Mouse (Mus musculus) MEL (cell line): ENCODE measurements around the gene Flnb. TPM values are rescaled to one million over a fixed set of nuclear protein-coding genes. Genes with fewer than 3 reads are reported as not detected.

Experiments used
- DNase-seq: peaks from one replicate; pipeline ENCODE4 v3.0.0; 2011; ENCODE audit warnings: low read depth, low spot score
- H3K27ac ChIP-seq: 2 replicates; pipeline ENCODE4 v1.5.1; 2012; ENCODE audit warnings: low read depth, mild to moderate bottlenecking, control low read depth, low read length, moderate library complexity; ENCODE audit not compliant: control insufficient read depth
- H3K27me3 ChIP-seq, 2 experiments: fragments of 150-350 bp in 1 of 2; sonication (generic) in 1 of 2; 2 replicates each; pipeline ENCODE4 v1.6.1; 2012; ENCODE audit warnings: low read length in 2 of 2, mild to moderate bottlenecking in 2 of 2, improper control_type of control experiment in 1 of 2, moderate library complexity in 1 of 2; ENCODE audit not compliant: insufficient read depth in 2 of 2, control insufficient read depth in 1 of 2
- H3K36me3 ChIP-seq, 2 experiments: 2 replicates each; pipeline ENCODE4 v1.6.1; 2012 to 2014; ENCODE audit warnings: low read length in 2 of 2, improper control_type of control experiment in 1 of 2, inconsistent platforms in 1 of 2, mild to moderate bottlenecking in 1 of 2; ENCODE audit not compliant: insufficient read depth in 2 of 2, control insufficient read depth in 1 of 2
- H3K4me1 ChIP-seq, 2 experiments: fragments of 150-350 bp in 1 of 2; sonication (generic) in 1 of 2; 2 replicates each; pipeline ENCODE4 v1.6.1; 2012; ENCODE audit warnings: low read length in 2 of 2, improper control_type of control experiment in 1 of 2, mild to moderate bottlenecking in 1 of 2; ENCODE audit not compliant: insufficient read depth in 2 of 2, control insufficient read depth in 1 of 2
- H3K4me3 ChIP-seq, 2 experiments: fragments of 150-350 bp in 1 of 2; sonication (generic) in 1 of 2; 2 replicates each; pipeline ENCODE4 v1.5.1; 2012; ENCODE audit warnings: low read depth in 2 of 2, low read length in 2 of 2, mild to moderate bottlenecking in 2 of 2, moderate library complexity in 2 of 2, control low read depth in 1 of 2, improper control_type of control experiment in 1 of 2; ENCODE audit not compliant: control insufficient read depth in 1 of 2, insufficient read depth in 1 of 2
- H3K79me2 ChIP-seq: 2 replicates; pipeline ENCODE4 v1.6.1; 2012; ENCODE audit warnings: mild to moderate bottlenecking, low read length, moderate library complexity; ENCODE audit not compliant: control insufficient read depth, poor library complexity, insufficient read depth
- H3K9ac ChIP-seq: 2 replicates; pipeline ENCODE4 v1.6.1; 2012; ENCODE audit warnings: low read depth, mild to moderate bottlenecking, control low read depth, low read length, moderate library complexity; ENCODE audit not compliant: control insufficient read depth, poor library complexity, severe bottlenecking
- H3K9me3 ChIP-seq: fragments of 150-350 bp; sonication (generic); replicated peaks from 2 replicates; pipeline ENCODE4 v1.6.1; 2012; ENCODE audit warnings: mild to moderate bottlenecking, low read length, improper control_type of control experiment, moderate library complexity; ENCODE audit not compliant: insufficient read depth
- BHLHE40 ChIP-seq: IDR thresholded peaks from 2 replicates; pipeline ENCODE4 v1.6.1; 2012; ENCODE audit warnings: low read depth, mild to moderate bottlenecking, inconsistent platforms, low read length, improper control_type of control experiment, borderline replicate concordance
- CHD1 ChIP-seq: IDR thresholded peaks from 2 replicates; pipeline ENCODE4 v1.6.1; 2012; ENCODE audit warnings: low read depth, mild to moderate bottlenecking, inconsistent platforms, low read length, improper control_type of control experiment
- CHD2 ChIP-seq: IDR thresholded peaks from 2 replicates; pipeline ENCODE4 v1.6.1; 2011; ENCODE audit warnings: low read length, improper control_type of control experiment
- CTCF ChIP-seq, 3 experiments: IDR thresholded peaks in 2 of 3; conservative IDR thresholded peaks in 1 of 3; 2 replicates each; pipeline ENCODE4 v1.5.1; 2011 to 2012; ENCODE audit warnings: low read length in 3 of 3, low read depth in 2 of 3, mild to moderate bottlenecking in 2 of 3, improper control_type of control experiment in 1 of 3, inconsistent platforms in 1 of 3, mixed read lengths in 1 of 3, moderate library complexity in 1 of 3; ENCODE audit not compliant: control insufficient read depth in 1 of 3, insufficient read depth in 1 of 3, poor library complexity in 1 of 3, severe bottlenecking in 1 of 3
- E2F4 ChIP-seq: IDR thresholded peaks from 2 replicates; pipeline ENCODE4 v1.6.1; 2011; ENCODE audit warnings: low read depth, low read length, improper control_type of control experiment, borderline replicate concordance
- ELF1 ChIP-seq: IDR thresholded peaks from 2 replicates; pipeline ENCODE4 v1.6.1; 2014; ENCODE audit warnings: low read depth, mild to moderate bottlenecking, inconsistent platforms, low read length, improper control_type of control experiment, moderate library complexity
- EP300 ChIP-seq, 2 experiments: IDR thresholded peaks; 2 replicates each; pipeline ENCODE4 v1.6.1; 2011; ENCODE audit warnings: improper control_type of control experiment in 2 of 2, low read length in 2 of 2, low read depth in 1 of 2, mild to moderate bottlenecking in 1 of 2
- ETS1 ChIP-seq: IDR thresholded peaks from 2 replicates; pipeline ENCODE4 v1.6.1; 2012; ENCODE audit warnings: low read depth, mild to moderate bottlenecking, inconsistent platforms, low read length, improper control_type of control experiment, moderate library complexity
- GATA1 ChIP-seq: IDR thresholded peaks from 2 replicates; pipeline ENCODE4 v1.6.1; 2011; ENCODE audit warnings: low read depth, low read length, improper control_type of control experiment
- HCFC1 ChIP-seq: IDR thresholded peaks from 2 replicates; pipeline ENCODE4 v1.6.1; 2012; ENCODE audit warnings: low read depth, mild to moderate bottlenecking, inconsistent platforms, low read length, improper control_type of control experiment, moderate library complexity
- JUND ChIP-seq: IDR thresholded peaks from 2 replicates; pipeline ENCODE4 v1.6.1; 2011; ENCODE audit warnings: low read depth, mild to moderate bottlenecking, improper control_type of control experiment, low read length
- KAT2A ChIP-seq: conservative IDR thresholded peaks from 2 replicates; pipeline ENCODE4 v1.6.1; 2012; ENCODE audit warnings: low read depth, low read length, improper control_type of control experiment, inconsistent platforms
- MAFK ChIP-seq: IDR thresholded peaks from 2 replicates; pipeline ENCODE4 v1.6.1; 2011; ENCODE audit warnings: low read depth, mild to moderate bottlenecking, low read length, improper control_type of control experiment, borderline replicate concordance
- MAX ChIP-seq: IDR thresholded peaks from 2 replicates; pipeline ENCODE4 v1.6.1; 2011; ENCODE audit warnings: low read length, improper control_type of control experiment
- MAZ ChIP-seq: IDR thresholded peaks from 2 replicates; pipeline ENCODE4 v1.6.1; 2012; ENCODE audit warnings: low read depth, mild to moderate bottlenecking, inconsistent platforms, low read length, improper control_type of control experiment
- MEF2A ChIP-seq: IDR thresholded peaks from 2 replicates; pipeline ENCODE4 v1.6.1; 2014; ENCODE audit warnings: low read depth, mild to moderate bottlenecking, inconsistent platforms, low read length, improper control_type of control experiment; ENCODE audit not compliant: poor library complexity, insufficient replicate concordance, severe bottlenecking; ENCODE audit errors: extremely low read depth
- MXI1 ChIP-seq: IDR thresholded peaks from 2 replicates; pipeline ENCODE4 v1.6.1; 2011; ENCODE audit warnings: mild to moderate bottlenecking, low read depth, low read length, improper control_type of control experiment
- MYB ChIP-seq: IDR thresholded peaks from 2 replicates; pipeline ENCODE4 v1.6.1; 2011; ENCODE audit warnings: mild to moderate bottlenecking, low read depth, low read length, improper control_type of control experiment
- NRF1 ChIP-seq: IDR thresholded peaks from 2 replicates; pipeline ENCODE4 v1.6.1; 2014; ENCODE audit warnings: low read depth, mild to moderate bottlenecking, inconsistent platforms, low read length, improper control_type of control experiment, moderate library complexity; ENCODE audit not compliant: poor library complexity, insufficient read depth, severe bottlenecking
- POLR2AphosphoS2 ChIP-seq: IDR thresholded peaks from 2 replicates; pipeline ENCODE4 v1.6.1; 2011; ENCODE audit warnings: low read length, improper control_type of control experiment
- RAD21 ChIP-seq: IDR thresholded peaks from 2 replicates; pipeline ENCODE4 v1.6.1; 2011; ENCODE audit warnings: mild to moderate bottlenecking, low read depth, low read length, improper control_type of control experiment
- RCOR1 ChIP-seq: IDR thresholded peaks from 2 replicates; pipeline ENCODE4 v1.6.1; 2012; ENCODE audit warnings: low read depth, mild to moderate bottlenecking, inconsistent platforms, low read length, improper control_type of control experiment
- SIN3A ChIP-seq: IDR thresholded peaks from 2 replicates; pipeline ENCODE4 v1.6.1; 2012; ENCODE audit warnings: low read length, improper control_type of control experiment, inconsistent platforms
- SMC3 ChIP-seq: IDR thresholded peaks from 2 replicates; pipeline ENCODE4 v1.6.1; 2011; ENCODE audit warnings: low read depth, low read length, improper control_type of control experiment
- TAL1 ChIP-seq: IDR thresholded peaks from 2 replicates; pipeline ENCODE4 v1.6.1; 2012; ENCODE audit warnings: mild to moderate bottlenecking, inconsistent platforms, low read length, moderate library complexity, mixed read lengths
- UBTF ChIP-seq: IDR thresholded peaks from 2 replicates; pipeline ENCODE4 v1.6.1; 2012; ENCODE audit warnings: low read depth, mild to moderate bottlenecking, inconsistent platforms, low read length, improper control_type of control experiment, moderate library complexity, borderline replicate concordance; ENCODE audit not compliant: insufficient read depth
- USF1 ChIP-seq: IDR thresholded peaks from 2 replicates; pipeline ENCODE4 v1.6.1; 2014; ENCODE audit warnings: low read depth, mild to moderate bottlenecking, inconsistent platforms, low read length, improper control_type of control experiment, moderate library complexity
- ZC3H11A ChIP-seq: IDR thresholded peaks from 2 replicates; pipeline ENCODE4 v1.6.1; 2012; ENCODE audit warnings: low read depth, mild to moderate bottlenecking, inconsistent platforms, low read length, improper control_type of control experiment
- ZKSCAN1 ChIP-seq: IDR thresholded peaks from 2 replicates; pipeline ENCODE4 v1.6.1; 2012; ENCODE audit warnings: low read depth, mild to moderate bottlenecking, inconsistent platforms, low read length, improper control_type of control experiment, moderate library complexity
- ZMIZ1 ChIP-seq: IDR thresholded peaks from 2 replicates; pipeline ENCODE4 v1.6.1; 2012; ENCODE audit warnings: low read depth, mild to moderate bottlenecking, inconsistent platforms, low read length, improper control_type of control experiment, moderate library complexity
- ZNF384 ChIP-seq: IDR thresholded peaks from 2 replicates; pipeline ENCODE4 v1.6.1; 2012; ENCODE audit warnings: low read depth, mild to moderate bottlenecking, inconsistent platforms, low read length, improper control_type of control experiment
- polyA plus RNA-seq, 2 experiments: library from polyadenylated mRNA; stranded (reverse) in 1 of 2; unstranded in 1 of 2; fragments of >175 nt in 1 of 2; fragments of >200 nt in 1 of 2; gene quantifications; 2 replicates each; pipeline versions ENCODE4 v1.2.1 to v1.2.4; 2012; ENCODE audit warnings: low replicate concordance in 2 of 2, low read depth in 1 of 2; ENCODE audit not compliant: insufficient read length in 2 of 2, insufficient read depth in 1 of 2, missing spikeins in 1 of 2
- total RNA-seq: library from RNA; depleted of rRNA; stranded (reverse); fragments of 300-350 nt; gene quantifications from 2 replicates; pipeline ENCODE4 v1.2.3, GENCODE M21; 2012

Flnb gene
- total and polyA plus RNA-seq, 3 experiments, result 1.0 to 3.1 TPM; not detected in 1

- Histone ChIP-seq H3K27ac (no peak overlapping the region), H3K36me3 (no peaks in the 10 kb centered on the region), H3K27me3 (no peaks in the 10 kb centered on the region), H3K4me1 (no peaks in the 10 kb centered on the region), H3K9ac (no peak overlapping the region), H3K9me3 (no peaks in the 10 kb centered on the region), H3K79me2 (no peaks in the 10 kb centered on the region), H3K4me3 (no peak overlapping the region)
- TF ChIP-seq ETS1 (no peak), MYB (no peak), MAZ (no peak)
- DNase-seq, result no peak
These were observed 126.0 kb downstream of the Flnb start for GRCm38 (mm10) chr14:7943801-7944135.

- Histone ChIP-seq H3K4me3 (no peak overlapping the region), H3K4me1 (no peaks in the 10 kb centered on the region), H3K27ac (no peak overlapping the region), H3K27me3 (no peaks in the 10 kb centered on the region), H3K9ac (no peak overlapping the region), H3K79me2 (no peaks in the 10 kb centered on the region), H3K36me3 (no peaks in the 10 kb centered on the region), H3K9me3 (no peaks in the 10 kb centered on the region)
- DNase-seq, result peak; percentile 12
- no peak for TF ChIP-seq EP300 (IDR thresholded peaks at IDR 0.05; ENCODE audit: low read depth in 1 of 2, low read length in 2 of 2)
- TF ChIP-seq MYB, result no peak
- TF ChIP-seq HCFC1, result no peak
- peak in 2 of 3 experiments; percentile 47 to 50; a peak in 4 of 6 replicates for TF ChIP-seq CTCF (IDR thresholded peaks at IDR 0.05 in 2 of 3, conservative IDR thresholded peaks at IDR 0.05 in 1 of 3; ENCODE audit: control insufficient read depth in 1 of 3, insufficient read depth in 1 of 3, low read depth in 2 of 3, low read length in 3 of 3, poor library complexity in 1 of 3, severe bottlenecking in 1 of 3)
- TF ChIP-seq MXI1, result no peak
- no peak for TF ChIP-seq BHLHE40
- TF ChIP-seq RAD21, result peak; percentile 47
- no peak for TF ChIP-seq GATA1
- no peak for TF ChIP-seq ETS1
- no peak for TF ChIP-seq MEF2A
- TF ChIP-seq MAZ, result no peak
- no peak for TF ChIP-seq ZKSCAN1
- no peak for TF ChIP-seq JUND
- TF ChIP-seq KAT2A, result no peak
- no peak for TF ChIP-seq CHD1
- no peak for TF ChIP-seq POLR2AphosphoS2
- peak; percentile 47 for TF ChIP-seq SMC3
- TF ChIP-seq USF1, result 0 out of 2 replicates have a peak, but pooled peaks have one; percentile 29
- TF ChIP-seq SIN3A, result no peak
- TF ChIP-seq ELF1, result no peak
- no peak for TF ChIP-seq ZNF384
- no peak for TF ChIP-seq RCOR1
- no peak for TF ChIP-seq UBTF
- no peak for TF ChIP-seq NRF1
- TF ChIP-seq E2F4, result no peak
- TF ChIP-seq TAL1, result no peak
- TF ChIP-seq MAFK, result no peak
- no peak for TF ChIP-seq MAX
- TF ChIP-seq CHD2, result no peak
- peak; percentile 51 for TF ChIP-seq ZC3H11A
- TF ChIP-seq ZMIZ1, result no peak
These were observed 126.7 kb downstream of the Flnb start for GRCm38 (mm10) chr14:7944349-7945039.
